Mouse (Mus musculus) fat pad, adult 2 months (tissue): Measurements from ENCODE around the gene Nipal1.

Source experiments
- DNase-seq: peaks from one replicate; pipeline ENCODE4 v3.0.0-alpha.2; 2011; ENCODE audit warnings: low read depth, low spot score; ENCODE audit errors: extremely low read depth

Nipal1 gene

DNA sequence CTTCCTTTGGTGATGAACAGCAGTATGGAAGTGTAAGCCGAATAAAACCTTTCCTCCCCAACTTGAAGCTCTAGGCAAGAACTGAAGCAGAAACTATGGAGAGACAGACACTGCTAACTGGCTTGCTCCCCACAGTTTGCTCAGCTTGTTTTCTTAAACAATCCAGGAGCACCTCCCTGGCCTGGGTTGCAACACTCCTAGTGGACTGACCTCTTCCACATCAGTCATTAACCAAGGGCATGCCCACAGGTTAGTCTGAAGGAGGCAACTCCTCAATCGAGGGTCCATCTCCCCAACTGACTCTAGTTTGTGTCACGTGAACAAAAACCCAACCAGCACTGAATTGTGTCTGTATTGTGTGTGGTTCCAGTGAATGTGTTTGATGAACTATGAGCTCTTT, 17.3 kb downstream of the Nipal1 start:
- DNase-seq: no peak

DNA sequence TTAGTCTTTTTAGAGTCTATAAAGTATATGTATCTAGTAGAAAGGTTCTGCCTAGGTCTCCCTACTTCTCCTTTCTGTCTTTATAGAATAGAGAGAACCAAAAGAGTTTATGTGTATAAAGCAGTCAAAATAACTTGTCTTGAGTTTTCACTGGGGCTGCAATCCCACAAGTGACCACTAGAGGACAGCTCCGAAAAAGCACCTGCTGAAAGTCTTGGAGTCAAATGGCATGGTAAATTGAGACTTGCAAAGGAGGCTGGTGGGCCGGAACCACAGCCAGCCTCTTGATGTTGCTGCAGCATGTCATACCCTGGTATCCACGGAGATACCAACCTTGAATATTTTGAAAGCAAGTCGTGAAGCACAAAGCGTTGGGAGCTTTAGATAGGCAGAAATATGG, 17.7 kb downstream of the Nipal1 start:
- no peak for DNase-seq

- no peak for DNase-seq
Observed at GRCm38 (mm10) chr5:72666428-72666827, 18.8 kb downstream of the Nipal1 start.

- no peak for DNase-seq
Observed at GRCm38 (mm10) chr5:72668351-72668750, 20.8 kb downstream of the Nipal1 start.

DNA sequence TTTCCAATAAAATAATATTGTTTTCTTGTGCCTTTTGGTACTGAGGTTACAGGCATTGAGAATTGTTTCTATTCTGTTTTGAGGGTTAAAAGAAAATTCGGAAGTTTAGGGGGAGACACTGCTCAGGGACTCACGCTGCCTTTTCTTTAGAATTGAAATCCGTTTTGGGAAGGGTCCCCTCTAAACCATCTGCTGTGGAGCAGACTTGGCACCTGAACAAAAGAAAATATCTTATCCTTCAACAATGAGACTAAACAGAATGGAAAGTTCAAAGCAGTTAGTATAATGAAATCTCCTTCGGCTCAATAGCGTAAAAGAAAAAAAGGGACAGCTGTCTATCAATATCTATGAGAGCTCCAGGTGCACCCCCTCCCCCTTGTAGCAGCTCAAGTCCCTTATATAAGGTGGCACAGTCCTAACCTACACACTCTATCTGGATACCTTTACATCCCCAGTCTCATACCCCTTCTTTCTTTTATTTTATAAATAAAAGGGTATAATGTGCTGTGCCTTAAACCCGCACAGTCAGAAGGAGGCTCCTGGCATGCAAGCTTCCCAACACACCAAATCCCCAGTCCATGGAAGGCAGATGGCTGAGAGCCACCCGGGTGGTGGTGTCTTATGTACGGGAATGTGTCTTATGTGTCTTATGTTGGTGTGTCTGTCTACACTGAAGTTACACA, 23.6 kb downstream of the Nipal1 start:
- DNase-seq: no peak

GRCm38 (mm10) chr5:72674994-72675542, 27.5 kb downstream of the Nipal1 start:
- peak; percentile 13 for DNase-seq

DNA sequence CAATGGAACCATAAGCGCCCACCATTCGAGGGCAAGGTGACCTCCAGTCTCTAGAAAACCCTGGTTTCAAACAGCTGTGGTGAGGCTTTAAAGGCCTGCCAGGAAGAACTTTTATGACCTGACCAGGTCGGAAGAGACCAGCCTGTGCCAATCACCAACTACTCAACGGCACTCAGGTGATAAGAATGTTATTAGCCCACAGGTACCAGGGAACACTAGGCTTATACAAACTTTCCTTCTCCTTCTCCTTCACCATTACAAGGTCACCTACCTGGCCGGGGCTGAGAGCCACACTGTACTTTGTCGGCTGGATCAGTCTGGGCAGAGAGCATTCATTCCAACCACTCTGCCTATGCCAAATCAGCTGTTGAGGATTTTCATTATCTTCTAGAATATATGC, 33.9 kb downstream of the Nipal1 start:
- DNase-seq: no peak

GRCm38 (mm10) chr5:72689556-72689955, 42.0 kb downstream of the Nipal1 start:
- no peak for DNase-seq

DNA sequence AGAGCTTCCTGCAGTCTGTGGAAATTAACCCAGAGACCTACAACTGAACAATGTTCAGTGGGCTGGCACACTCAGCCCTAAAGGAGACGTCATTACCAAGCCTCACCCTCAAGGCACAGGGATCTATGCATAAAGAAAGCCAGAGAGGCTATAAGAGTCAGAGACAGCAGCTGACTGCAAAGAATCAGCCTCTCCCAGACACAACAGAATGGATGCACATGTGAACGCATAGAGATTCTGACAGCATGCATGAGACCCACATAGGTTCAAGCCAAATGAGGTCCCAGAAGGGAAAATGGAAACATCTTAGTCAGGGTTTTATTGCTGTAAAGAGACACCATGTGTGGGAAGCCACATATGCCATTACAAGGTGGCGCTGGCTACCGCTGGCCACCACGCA, 42.9 kb downstream of the Nipal1 start:
- DNase-seq: no peak

- no peak for DNase-seq
Observed at GRCm38 (mm10) chr5:72694684-72695083, 47.1 kb downstream of the Nipal1 start.

DNA sequence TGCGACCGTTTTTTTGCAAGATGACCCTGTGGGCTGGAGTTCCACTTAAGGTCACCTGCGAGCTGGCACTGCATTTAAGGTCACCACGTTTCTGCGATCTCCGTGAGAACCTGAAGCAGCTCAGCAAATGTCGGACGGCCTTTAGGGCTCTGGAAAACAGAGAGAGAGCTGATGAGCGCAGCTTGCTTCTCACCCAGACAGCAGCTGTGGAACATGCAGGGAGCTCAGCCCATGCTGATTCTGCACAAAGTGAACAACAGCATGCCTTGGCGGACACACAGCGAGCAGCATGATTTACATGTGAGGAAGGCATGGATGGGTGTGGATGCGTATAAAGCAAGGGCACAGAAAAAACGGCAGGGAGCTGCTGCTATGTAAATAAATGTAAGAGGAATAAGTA, 48.9 kb downstream of the Nipal1 start:
- no peak for DNase-seq

DNA sequence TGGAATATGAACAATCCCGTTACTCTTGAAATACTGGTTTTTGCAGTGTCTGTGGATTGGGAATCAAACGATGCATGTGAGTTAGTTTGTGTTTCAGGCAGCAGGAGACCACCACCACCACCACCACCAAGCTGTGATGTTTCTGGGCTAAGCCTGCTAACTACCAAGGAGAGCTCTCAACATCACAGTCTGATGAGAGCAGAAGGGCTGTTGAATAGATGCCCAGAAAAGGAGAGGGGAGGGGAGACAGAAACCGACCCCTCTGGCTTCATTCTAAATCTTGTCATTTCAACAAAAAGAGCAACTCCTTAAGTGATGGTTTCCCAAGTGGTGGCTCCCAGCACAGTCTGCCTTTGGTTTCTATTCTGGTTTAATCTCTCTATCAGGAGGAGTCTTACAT, 50.7 kb downstream of the Nipal1 start:
- no peak for DNase-seq

- DNase-seq: peak; percentile 64
Observed at GRCm38 (mm10) chr5:72698818-72699499, 51.4 kb downstream of the Nipal1 start.

GRCm38 (mm10) chr5:72699500-72699818, 51.9 kb downstream of the Nipal1 start:
- DNase-seq: no peak

DNA sequence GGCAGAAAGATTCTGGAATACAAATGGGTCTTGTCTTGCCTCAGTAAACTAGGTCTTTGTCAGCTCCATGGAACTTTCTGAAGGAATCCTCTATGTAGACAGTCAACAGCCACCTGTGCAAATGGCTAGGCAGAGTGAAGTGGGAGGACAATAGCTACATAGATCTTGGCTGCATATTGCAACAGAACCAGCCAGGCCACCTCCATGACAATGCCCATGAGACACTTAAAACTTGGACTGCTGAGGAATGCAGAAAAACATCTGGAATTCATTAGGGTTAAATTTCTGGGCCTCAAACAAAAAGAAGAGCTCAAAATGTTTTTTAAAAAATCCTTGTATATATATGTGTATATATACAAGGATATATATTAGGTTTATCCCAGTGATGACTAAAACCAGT, 54.6 kb downstream of the Nipal1 start:
- DNase-seq: no peak

DNA sequence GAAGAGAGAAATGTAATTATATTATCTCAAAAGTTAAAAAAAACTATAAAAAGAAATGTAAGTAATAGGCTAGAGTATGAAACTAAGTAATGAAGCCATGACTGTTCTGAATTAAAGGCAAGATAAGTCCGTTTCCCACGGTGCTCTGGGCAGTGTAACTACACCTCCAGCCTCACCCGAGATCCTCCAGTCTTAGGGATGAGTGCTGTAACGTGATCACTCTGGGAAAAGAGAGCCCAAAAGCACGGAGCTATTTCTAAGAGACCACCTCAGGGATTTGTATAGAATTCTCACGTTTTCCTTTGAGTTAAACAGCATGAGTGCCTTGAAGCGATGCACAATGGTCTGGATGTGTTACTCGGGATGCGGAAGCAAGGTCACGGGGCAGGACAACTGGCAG, 58.5 kb downstream of the Nipal1 start:
- no peak for DNase-seq

DNA sequence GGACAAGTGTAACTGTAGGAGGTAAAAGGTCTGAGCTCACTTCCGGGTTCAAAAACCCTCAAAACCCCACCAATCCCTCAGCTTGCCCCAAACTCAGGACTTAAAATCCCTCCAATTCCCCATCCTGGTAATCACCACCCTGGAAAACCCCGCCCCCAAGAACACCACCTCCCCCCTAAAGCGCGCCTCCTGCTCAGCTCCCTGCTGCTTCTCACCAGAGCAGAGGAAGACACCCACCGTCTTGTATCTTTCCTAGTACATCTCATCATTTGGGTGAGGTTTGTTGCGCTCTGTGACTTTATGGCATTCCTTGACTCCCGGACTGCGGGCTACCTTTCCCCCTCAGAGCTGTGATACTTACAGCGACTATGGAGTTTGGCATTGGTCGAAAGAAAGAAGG, 59.1 kb downstream of the Nipal1 start:
- DNase-seq: no peak

GRCm38 (mm10) chr5:72709451-72709850, 61.9 kb downstream of the Nipal1 start:
- no peak for DNase-seq

GRCm38 (mm10) chr5:72709976-72710375, 62.4 kb downstream of the Nipal1 start:
- no peak for DNase-seq

GRCm38 (mm10) chr5:72710572-72711278, 63.1 kb downstream of the Nipal1 start:
- no peak for DNase-seq

DNA sequence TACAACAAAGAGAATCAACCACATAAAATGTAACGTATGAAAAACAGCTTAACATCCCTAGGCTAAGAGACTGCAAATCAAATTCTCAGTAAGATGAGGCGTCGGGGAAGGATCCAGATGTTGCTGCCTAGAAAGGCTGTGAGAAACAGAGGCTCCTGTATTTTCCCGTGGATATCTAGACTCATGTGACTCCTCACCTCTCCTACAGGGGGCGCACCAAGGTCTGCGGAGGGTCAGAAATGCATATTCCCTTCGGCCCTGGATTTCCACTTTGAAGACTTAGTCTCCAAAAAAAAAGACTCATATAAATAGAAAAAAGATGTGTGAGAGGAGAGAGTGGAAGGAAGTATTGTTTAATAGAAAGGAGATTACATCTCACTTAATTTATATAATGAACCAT, 73.0 kb downstream of the Nipal1 start:
- no peak for DNase-seq
